ENCODE assay signal across 10 mouse cellular contexts in the genomic region with DNA sequence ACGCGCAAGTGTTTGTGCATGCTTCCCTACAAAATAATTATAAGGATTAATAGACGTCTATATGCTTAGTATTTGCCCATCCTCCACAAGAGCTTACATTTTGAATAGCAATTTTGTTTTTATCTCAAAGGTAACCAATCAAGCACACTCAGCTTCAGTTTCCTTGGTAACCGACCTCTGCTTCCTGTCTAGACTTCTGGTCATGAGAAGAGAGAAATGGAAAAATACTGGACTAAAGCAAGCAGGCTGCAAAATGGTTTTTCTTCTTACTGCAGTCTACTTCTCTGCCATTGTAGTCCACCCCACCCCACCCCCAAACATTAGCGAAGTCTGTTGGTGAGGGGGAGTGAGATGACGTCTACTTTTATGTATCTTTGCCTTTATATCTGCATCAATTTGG. TPM values are rescaled to one million over a fixed set of nuclear protein-coding genes. Genes with fewer than 3 reads are reported as not detected.
A peak's percentile ranks its signal among the peaks of the same experiment; 100 is the strongest.
DNase-seq lines count a peak whose midpoint lies in the region; ATAC-seq and TF ChIP-seq lines count a peak whose summit lies in the region.
"Had no signal": no experiment of that assay in that cellular context is flagged by ENCODE, and none has a peak within 500 bp of the region (broad histone marks: within the 10 kb centered on the region; RNA-seq: fewer than 3 reads in every experiment).

No protein-coding gene starts in this region.

- H3K9ac ChIP-seq in kidney, postnatal 0 days (ENCODE audit: low read depth, low read length): no peak overlapping the region
- no peak overlapping the region for H3K9ac ChIP-seq in CH12.LX (ENCODE audit: insufficient read depth, low read depth)
- no peak overlapping the region for H3K9ac ChIP-seq in embryonic facial prominence, embryonic 11.5 days (replicated peaks; ENCODE audit: low read length)
- H3K9ac ChIP-seq: embryonic facial prominence, embryonic 13.5 days; liver, embryonic 14.5 days had no signal

- peak; percentile 28 for DNase-seq in kidney, postnatal 0 days (ENCODE audit: low spot score)
- DNase-seq in kidney, postnatal 4 days: no peak
- DNase-seq in CH12.LX (ENCODE audit: extremely low read depth): peak; percentile 3
- DNase-seq in embryonic facial prominence, embryonic 11.5 days (ENCODE audit: low spot score): peak; percentile 10
- DNase-seq in kidney, postnatal 36 days: peak; percentile 7 to 23
- no peak for DNase-seq in left cerebral cortex, postnatal 36 days (ENCODE audit: low spot score in 2 of 2)
- DNase-seq in left cerebral cortex, adult 9 months (ENCODE audit: low spot score in 2 of 2): no peak
- DNase-seq: thymus, postnatal 4 days had no signal

- dilution Hi-C loops in CH12.LX (cut with MboI; ENCODE audit: extremely low pct_ligation_motif_present, extremely low pct_unique_long_range_greater_than_20kb, low sequenced_read_pairs): no loop called here

- H3K4me1 ChIP-seq in kidney, postnatal 0 days (replicated peaks; ENCODE audit: insufficient read depth, low read length): no peaks in the 10 kb centered on the region
- H3K4me1 ChIP-seq in CH12.LX (ENCODE audit: control insufficient read depth in 1 of 2, insufficient read depth in 2 of 2): no peaks in the 10 kb centered on the region
- H3K4me1 ChIP-seq in embryonic facial prominence, embryonic 11.5 days (ENCODE audit: control insufficient read depth, insufficient read depth, low read length): no peaks in the 10 kb centered on the region
- H3K4me1 ChIP-seq: embryonic facial prominence, embryonic 13.5 days had no signal

- no peak for TF ChIP-seq POLR2A in CH12.LX (IDR thresholded peaks at IDR 0.05; ENCODE audit: low read depth, low read length)

- intact Hi-C loops in left cerebral cortex, postnatal 36 days (cut with DNase I): loop anchor here (10.0 kb wide), 1 partner anchor 144 kb away; a partner anchor contains a TSS

- in situ Hi-C loops in CH12.LX (cut with MboI; ENCODE audit: low pct_ligation_motif_present, low pct_unique_long_range_greater_than_20kb, low sequenced_read_pairs): no loop called here

- no peak overlapping the region for H3K4me3 ChIP-seq in kidney, postnatal 0 days (replicated peaks; ENCODE audit: low read depth, low read length)
- H3K4me3 ChIP-seq in CH12.LX (replicated peaks in 1 of 3; ENCODE audit: low read depth in 2 of 3, low read length in 2 of 3, poor library complexity in 1 of 3): no peak overlapping the region
- H3K4me3 ChIP-seq in embryonic facial prominence, embryonic 11.5 days (ENCODE audit: low read depth, low read length): no peak overlapping the region
- H3K4me3 ChIP-seq: embryonic facial prominence, embryonic 13.5 days had no signal

- peak overlapping the region; percentile 8; the same call in 1 of the 2 replicates for H3K27ac ChIP-seq in kidney, postnatal 0 days
- H3K27ac ChIP-seq in CH12.LX (ENCODE audit: insufficient read depth, low read depth): no peak overlapping the region
- no peak overlapping the region for H3K27ac ChIP-seq in embryonic facial prominence, embryonic 11.5 days (replicated peaks; ENCODE audit: low read depth, low read length)
- H3K27ac ChIP-seq: embryonic facial prominence, embryonic 13.5 days; liver, embryonic 14.5 days had no signal

- no peak for TF ChIP-seq RAD21 in CH12.LX (IDR thresholded peaks at IDR 0.05; ENCODE audit: low read depth, low read length)

- no peaks in the 10 kb centered on the region for H3K36me3 ChIP-seq in kidney, postnatal 0 days (ENCODE audit: insufficient read depth, low read length)
- H3K36me3 ChIP-seq in CH12.LX (replicated peaks in 1 of 2; ENCODE audit: control insufficient read depth in 1 of 2, insufficient read depth in 1 of 2, low read length in 1 of 2): peaks cover 3 to 8% of the 10 kb centered on the region in 2 experiments
- H3K36me3 ChIP-seq in embryonic facial prominence, embryonic 11.5 days (replicated peaks; ENCODE audit: control insufficient read depth, insufficient read depth, low read depth, low read length): no peaks in the 10 kb centered on the region

- no peaks in the 10 kb centered on the region for H3K79me2 ChIP-seq in CH12.LX (replicated peaks; ENCODE audit: control insufficient read depth, extremely low read depth, insufficient read depth, poor library complexity, severe bottlenecking)

- no peaks in the 10 kb centered on the region for H3K9me3 ChIP-seq in kidney, postnatal 0 days (replicated peaks; ENCODE audit: low read length)
- H3K9me3 ChIP-seq in CH12.LX (replicated peaks; ENCODE audit: low read length): no peaks in the 10 kb centered on the region
- H3K9me3 ChIP-seq in embryonic facial prominence, embryonic 11.5 days (replicated peaks; ENCODE audit: control insufficient read depth, low read length): no peaks in the 10 kb centered on the region
- H3K9me3 ChIP-seq: embryonic facial prominence, embryonic 13.5 days had no signal

- ATAC-seq in kidney, postnatal 0 days (replicated peaks; ENCODE audit: low FRiP score, low read depth): no peak
- no peak for ATAC-seq in embryonic facial prominence, embryonic 11.5 days (replicated peaks; ENCODE audit: insufficient number of reproducible peaks, low FRiP score, low TSS enrichment, low read depth)

- no peak for TF ChIP-seq CTCF in kidney, postnatal 0 days (IDR thresholded peaks at IDR 0.05; ENCODE audit: low read depth)
- TF ChIP-seq CTCF in CH12.LX (conservative IDR thresholded peaks at IDR 0.05 in 1 of 2, IDR thresholded peaks at IDR 0.05 in 1 of 2; ENCODE audit: low read depth in 2 of 2, low read length in 2 of 2): no peak

- H3K4me2 ChIP-seq in kidney, postnatal 0 days (ENCODE audit: low read length): no peak overlapping the region
- no peak overlapping the region for H3K4me2 ChIP-seq in CH12.LX (ENCODE audit: insufficient read depth, low read depth, poor library complexity, severe bottlenecking)
- H3K4me2 ChIP-seq in embryonic facial prominence, embryonic 11.5 days (ENCODE audit: low read depth, low read length): no peak overlapping the region
- H3K4me2 ChIP-seq: embryonic facial prominence, embryonic 13.5 days had no signal

- H3K27me3 ChIP-seq in kidney, postnatal 0 days (ENCODE audit: insufficient read depth, low read length): no peaks in the 10 kb centered on the region
- no peaks in the 10 kb centered on the region for H3K27me3 ChIP-seq in CH12.LX (replicated peaks)
- no peaks in the 10 kb centered on the region for H3K27me3 ChIP-seq in embryonic facial prominence, embryonic 11.5 days (ENCODE audit: control insufficient read depth, insufficient read depth, low read length)
- H3K27me3 ChIP-seq: embryonic facial prominence, embryonic 13.5 days had no signal

- no peak for TF ChIP-seq EP300 in CH12.LX (IDR thresholded peaks at IDR 0.05; ENCODE audit: low read length)

- 73% methylated on average over 6 of the region's 6 CpGs for WGBS in kidney, postnatal 0 days
- 80% methylated on average over 6 of the region's 6 CpGs for WGBS in embryonic facial prominence, embryonic 11.5 days

TF ChIP-seq in CH12.LX, 34 proteins besides CTCF, POLR2A, EP300 and RAD21:
- TF ChIP-seq ZKSCAN1 (IDR thresholded peaks at IDR 0.05; ENCODE audit: borderline replicate concordance, low read depth, low read length) (no peak), HCFC1 (IDR thresholded peaks at IDR 0.05; ENCODE audit: low read depth, low read length) (no peak), ETS1 (conservative IDR thresholded peaks at IDR 0.05; ENCODE audit: low read depth, low read length) (no peak)

RNA-seq across cellular contexts. Expression of a gene that starts 35.9 kb away (rescaled TPM):
- polyA plus RNA-seq in kidney, postnatal 0 days (2015; fragmentation: Nextera tagmentation; extraction: Ambion mirVana): 12.6 and 12.7 TPM in 2 replicates
- 0.30 and 0.88 TPM in 2 replicates for total RNA-seq in CH12.LX (2012; rRNA removed)
- not detected in 2 replicates for total RNA-seq in CH12.LX (2014; rRNA removed)
- 0.16 TPM in 1 of 2 replicates, not detected in the other for polyA plus RNA-seq in CH12.LX (2012; ENCODE audit: insufficient read length, low read depth)
- 39.2 and 44.4 TPM in 2 replicates for polyA plus RNA-seq in embryonic facial prominence, embryonic 11.5 days (2014; fragmentation: Nextera tagmentation; extraction: Ambion mirVana)
- 1 to 10 TPM; 5.2 to 6.5 TPM for total RNA-seq in left cerebral cortex, postnatal 36 days (2021)

RNA-seq across cellular contexts. Expression of a gene that starts 52.3 kb away (rescaled TPM):
- 35.9 and 39.0 TPM in 2 replicates for polyA plus RNA-seq in kidney, postnatal 0 days (2015; fragmentation: Nextera tagmentation; extraction: Ambion mirVana)
- total RNA-seq in CH12.LX (2012; rRNA removed) (13.0 and 17.9 TPM in 2 replicates), CH12.LX (2014; rRNA removed) (57.0 and 57.2 TPM in 2 replicates)
- polyA plus RNA-seq in CH12.LX (2012; ENCODE audit: insufficient read length, low read depth): 38.3 and 45.0 TPM in 2 replicates
- polyA plus RNA-seq in embryonic facial prominence, embryonic 11.5 days (2014; fragmentation: Nextera tagmentation; extraction: Ambion mirVana): 43.1 and 48.5 TPM in 2 replicates
- total RNA-seq in left cerebral cortex, postnatal 36 days (2021): 10 to 100 TPM; 35.6 to 45.2 TPM

Comparison
In these comparisons a context has a peak if more than half of its experiments do, and no peak if none do; other contexts are left out.
1. DNase-seq: peak in kidney, postnatal 0 days (single experiment), CH12.LX (single experiment), embryonic facial prominence, embryonic 11.5 days (single experiment) and kidney, postnatal 36 days (2 of 2); none in kidney, postnatal 4 days (0 of 2), left cerebral cortex, postnatal 36 days (0 of 2) and left cerebral cortex, adult 9 months (0 of 2).
2. RNA of a gene that starts 35.9 kb away (polyA plus RNA-seq): 39.2 to 44.4 TPM in embryonic facial prominence, embryonic 11.5 days and 12.6 to 12.7 TPM in kidney, postnatal 0 days; 0.16 TPM in CH12.LX; every median in the first group is over 10 times any median in the second.